Mouse (Mus musculus) kidney, embryonic 14.5 days (tissue): ENCODE data around the gene Prdm11. TPM values are rescaled to one million over a fixed set of nuclear protein-coding genes. Genes with fewer than 3 reads are reported as not detected.
A peak's percentile ranks its signal among the peaks of the same experiment; 100 is the strongest.

Experiments used
- ATAC-seq: fragments of 200-750 bp; cut with Nextera tagmentation; 2 replicates; pipeline ENCODE4 v1.8.0; 2017; ENCODE audit warnings: moderate number of reproducible peaks, mild to moderate bottlenecking, moderate TSS enrichment, moderate library complexity; ENCODE audit not compliant: low FRiP score, low TSS enrichment
- H3K27ac ChIP-seq: fragments of 300-500 bp; sonication (generic); 2 replicates; pipeline ENCODE4 v1.5.1; 2014; ENCODE audit warnings: low read depth, mild to moderate bottlenecking, low read length, moderate library complexity, mixed read lengths
- H3K27me3 ChIP-seq: fragments of 300-500 bp; sonication (generic); 2 replicates; pipeline ENCODE4 v1.6.1; 2014; ENCODE audit warnings: mild to moderate bottlenecking, low read length; ENCODE audit not compliant: control insufficient read depth, insufficient read depth
- H3K36me3 ChIP-seq: fragments of 300-500 bp; sonication (generic); 2 replicates; pipeline ENCODE4 v1.6.1; 2014; ENCODE audit warnings: low read length, mixed read lengths; ENCODE audit not compliant: control insufficient read depth, insufficient read depth
- H3K4me1 ChIP-seq: fragments of 300-500 bp; sonication (generic); 2 replicates; pipeline ENCODE4 v1.6.1; 2014; ENCODE audit warnings: low read length, mixed read lengths; ENCODE audit not compliant: control insufficient read depth, insufficient read depth
- H3K4me2 ChIP-seq: fragments of 300-500 bp; sonication (generic); replicated peaks from 2 replicates; pipeline ENCODE4 v1.6.1; 2014; ENCODE audit warnings: low read depth, mild to moderate bottlenecking, low read length
- H3K4me3 ChIP-seq: fragments of 300-500 bp; sonication (generic); 2 replicates; pipeline ENCODE4 v1.5.1; 2014; ENCODE audit warnings: mild to moderate bottlenecking, low read length
- H3K9ac ChIP-seq: fragments of 300-500 bp; sonication (generic); 2 replicates; pipeline ENCODE4 v1.6.1; 2014; ENCODE audit warnings: low read depth, mild to moderate bottlenecking, low read length, moderate library complexity
- H3K9me3 ChIP-seq: fragments of 300-500 bp; sonication (generic); 2 replicates; pipeline ENCODE4 v1.6.1; 2016; ENCODE audit warnings: low read length; ENCODE audit not compliant: control insufficient read depth
- WGBS: fragments of 180-500 bp; shearing (Covaris S2); extraction: QIAGEN DNeasy Blood & Tissue Kit; methylation state at CpG from one replicate; pipeline ENCODE4 v1.1.7; 2014; 5-methylcytosine and 5-hydroxymethylcytosine counted together
- polyA plus RNA-seq: library from polyadenylated mRNA; unstranded; fragments of >200 nt; fragmentation: Nextera tagmentation; extraction: Ambion mirVana; gene quantifications from 2 replicates; pipeline ENCODE4 v1.2.1, GENCODE M21; 2014

The Prdm11 gene
- polyA plus RNA-seq, 1 experiment from 2014 or later: 4.3 TPM

DNA sequence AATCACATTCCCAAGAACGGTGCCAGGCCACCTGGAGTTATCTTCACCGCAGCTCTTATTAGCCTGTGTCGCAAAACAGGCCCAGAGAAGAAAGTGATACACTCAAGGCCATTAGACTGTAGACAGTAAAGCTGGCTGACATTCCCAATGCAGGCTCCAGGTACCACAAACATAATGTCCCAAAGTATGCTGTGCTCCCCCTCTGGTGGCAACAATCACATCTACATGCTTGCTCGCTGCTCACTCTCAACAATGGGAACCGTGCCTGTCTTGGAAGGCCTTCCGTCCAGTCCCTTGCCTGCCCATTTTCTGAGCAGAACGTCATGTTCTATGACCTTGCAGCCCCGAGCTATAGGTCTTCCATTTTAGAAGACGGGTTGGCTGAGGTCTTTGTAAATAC, 34.0 kb downstream of the Prdm11 start:
- WGBS: 80% methylated on average over 9 of the region's 9 CpGs
- no peak overlapping the region for H3K4me2 ChIP-seq
- no peaks in the 10 kb centered on the region for H3K27me3 ChIP-seq
- peaks cover 27% of the 10 kb centered on the region for H3K4me1 ChIP-seq
- H3K4me3 ChIP-seq: no peak overlapping the region
- H3K9me3 ChIP-seq: no peaks in the 10 kb centered on the region
- ATAC-seq: no peak
- H3K9ac ChIP-seq: no peak overlapping the region
- H3K27ac ChIP-seq: no peak overlapping the region
- H3K36me3 ChIP-seq: peaks cover 17% of the 10 kb centered on the region

DNA sequence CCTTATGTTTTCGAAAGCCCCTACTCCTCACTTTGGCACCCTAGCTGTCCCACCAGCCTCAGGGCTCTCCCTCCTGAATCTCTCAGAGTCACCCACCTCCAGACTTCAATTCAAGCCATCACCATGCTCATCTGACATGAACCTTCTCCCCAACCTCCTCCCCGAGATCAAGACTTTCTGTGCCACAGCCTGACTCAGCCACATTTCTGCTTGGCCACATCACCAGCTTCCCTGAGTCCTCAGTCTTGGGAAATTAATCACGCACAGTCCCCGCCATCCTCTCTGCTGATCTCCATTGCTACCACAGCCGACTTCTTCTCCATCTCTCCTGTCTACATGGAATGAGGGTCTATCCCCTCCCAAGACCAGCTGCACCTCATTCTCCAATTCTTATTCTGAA, 34.5 kb downstream of the Prdm11 start:
- 95% methylated on average over 5 of the region's 5 CpGs for WGBS
- Histone ChIP-seq H3K9me3 (no peaks in the 10 kb centered on the region), H3K9ac (no peak overlapping the region), H3K4me1 (peaks cover 27% of the 10 kb centered on the region), H3K36me3 (peaks cover 17% of the 10 kb centered on the region), H3K4me3 (no peak overlapping the region), H3K27me3 (no peaks in the 10 kb centered on the region), H3K27ac (no peak overlapping the region), H3K4me2 (no peak overlapping the region)
- no peak for ATAC-seq

DNA sequence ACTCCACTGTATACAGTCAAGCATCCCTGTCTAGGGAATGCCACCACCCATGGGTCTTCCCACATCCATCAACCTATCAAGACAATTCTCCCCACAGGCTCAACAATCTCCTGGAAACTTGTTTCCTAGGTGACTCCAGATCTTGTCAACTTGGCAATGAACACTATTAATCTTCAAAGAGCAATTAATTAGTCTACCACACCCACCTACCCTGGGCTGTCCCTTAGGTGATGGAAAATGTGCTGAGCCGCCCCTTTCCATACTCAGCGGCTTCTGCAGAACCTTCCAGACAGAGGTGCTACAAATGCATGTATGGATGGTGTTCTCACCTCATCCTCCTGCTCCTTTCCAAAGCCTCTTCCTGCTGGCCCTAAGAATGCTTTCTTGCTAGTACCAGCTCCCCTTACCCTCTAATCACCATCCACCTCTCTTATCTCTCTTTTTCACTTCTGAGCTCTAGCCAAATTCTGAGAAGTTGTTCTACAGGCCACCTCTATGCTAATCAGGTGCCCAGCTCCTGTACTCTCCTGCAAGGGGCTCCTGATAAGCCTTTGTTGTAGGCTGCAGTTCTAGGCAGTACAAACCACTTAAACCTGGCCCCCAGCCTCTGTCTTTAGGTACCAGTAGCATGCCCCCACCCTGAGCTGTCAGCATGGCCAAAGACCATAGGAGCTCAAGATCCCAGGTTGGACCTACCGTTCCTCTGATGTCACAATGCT, 37.8 kb downstream of the Prdm11 start:
- H3K4me2 ChIP-seq: no peak overlapping the region
- WGBS: 94% methylated on average over 3 of the region's 3 CpGs
- ATAC-seq: no peak
- no peak overlapping the region for H3K9ac ChIP-seq
- H3K4me3 ChIP-seq: no peak overlapping the region
- peaks cover 2% of the 10 kb centered on the region for H3K4me1 ChIP-seq
- H3K36me3 ChIP-seq: peaks cover 17% of the 10 kb centered on the region
- no peaks in the 10 kb centered on the region for H3K9me3 ChIP-seq
- H3K27me3 ChIP-seq: no peaks in the 10 kb centered on the region
- H3K27ac ChIP-seq: no peak overlapping the region

DNA sequence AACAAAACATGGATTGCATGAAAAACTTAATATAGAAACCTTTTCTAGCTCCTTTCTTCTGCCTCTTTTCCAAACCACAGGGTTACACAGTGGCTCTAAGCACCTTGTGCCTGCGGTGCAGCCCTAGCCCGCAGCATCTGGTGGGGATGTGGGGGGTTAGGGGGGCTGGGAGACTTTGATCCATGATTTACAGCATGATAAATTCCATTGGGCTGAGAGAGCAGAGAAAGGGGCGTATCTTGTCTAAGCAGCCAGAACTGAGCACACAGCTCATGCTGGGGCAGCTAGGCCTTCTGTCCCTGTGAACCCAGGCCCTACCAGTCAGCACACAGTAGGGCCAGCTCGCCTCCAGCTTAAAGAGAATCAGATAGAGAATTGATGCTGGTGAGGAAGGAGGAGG, 40.9 kb downstream of the Prdm11 start:
- H3K4me1 ChIP-seq: no peaks in the 10 kb centered on the region
- H3K27me3 ChIP-seq: no peaks in the 10 kb centered on the region
- 11% methylated on average over 4 of the region's 4 CpGs for WGBS
- H3K9me3 ChIP-seq: no peaks in the 10 kb centered on the region
- H3K4me3 ChIP-seq: no peak overlapping the region
- H3K9ac ChIP-seq: no peak overlapping the region
- peaks cover 13% of the 10 kb centered on the region for H3K36me3 ChIP-seq
- H3K4me2 ChIP-seq: no peak overlapping the region
- no peak overlapping the region for H3K27ac ChIP-seq
- peak; percentile 77 for ATAC-seq

DNA sequence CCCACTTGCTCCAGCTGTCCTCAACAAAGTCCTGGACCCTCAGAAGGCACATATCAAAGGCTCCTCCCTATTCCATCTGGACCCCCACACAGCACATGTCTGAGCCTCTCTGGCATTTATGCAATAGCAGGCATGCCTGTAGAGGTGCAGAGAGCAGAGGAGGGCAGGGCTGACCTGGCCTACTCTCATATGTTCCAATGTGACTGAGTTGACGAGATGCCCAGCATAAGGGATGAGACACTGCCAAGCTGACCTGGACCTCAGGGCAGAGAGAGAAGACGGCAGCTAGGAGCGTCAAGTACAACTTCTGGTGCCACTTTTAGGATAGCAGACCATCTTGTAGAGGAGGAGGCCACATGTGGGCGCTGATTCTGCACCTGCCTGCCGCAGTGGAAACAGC, 54.0 kb downstream of the Prdm11 start:
- H3K4me2 ChIP-seq: no peak overlapping the region
- H3K9ac ChIP-seq: no peak overlapping the region
- H3K27me3 ChIP-seq: no peaks in the 10 kb centered on the region
- no peaks in the 10 kb centered on the region for H3K9me3 ChIP-seq
- no peak overlapping the region for H3K27ac ChIP-seq
- no peak overlapping the region for H3K4me3 ChIP-seq
- peaks cover 34% of the 10 kb centered on the region for H3K36me3 ChIP-seq
- WGBS: 96% methylated on average over 5 of the region's 5 CpGs
- peaks cover 16% of the 10 kb centered on the region for H3K4me1 ChIP-seq
- no peak for ATAC-seq

DNA sequence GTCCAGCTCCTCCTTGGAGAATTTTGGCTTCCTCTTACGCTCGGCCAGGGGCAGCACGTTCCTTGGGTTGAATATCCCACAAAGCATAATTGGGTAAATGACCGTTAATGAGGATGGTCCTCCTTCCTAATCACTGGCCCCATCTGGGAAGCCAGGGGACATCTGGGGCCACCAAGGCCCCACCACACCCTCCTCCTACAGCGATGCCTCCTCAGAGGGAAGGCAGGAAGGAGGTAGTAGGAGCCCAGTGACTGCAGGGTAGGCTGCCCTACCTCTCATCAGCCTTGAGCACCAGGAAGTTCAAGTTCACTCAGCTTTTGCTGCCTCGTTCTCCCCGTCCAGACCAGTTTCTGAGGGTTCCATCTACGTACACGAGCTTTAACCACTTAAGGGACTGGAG, 56.4 kb downstream of the Prdm11 start:
- Histone ChIP-seq H3K9ac (no peak overlapping the region), H3K36me3 (peaks cover 43% of the 10 kb centered on the region), H3K27ac (no peak overlapping the region), H3K4me3 (no peak overlapping the region), H3K27me3 (no peaks in the 10 kb centered on the region), H3K4me1 (peaks cover 16% of the 10 kb centered on the region), H3K4me2 (no peak overlapping the region), H3K9me3 (no peaks in the 10 kb centered on the region)
- WGBS: 87% methylated on average over 9 of the region's 9 CpGs
- no peak for ATAC-seq

DNA sequence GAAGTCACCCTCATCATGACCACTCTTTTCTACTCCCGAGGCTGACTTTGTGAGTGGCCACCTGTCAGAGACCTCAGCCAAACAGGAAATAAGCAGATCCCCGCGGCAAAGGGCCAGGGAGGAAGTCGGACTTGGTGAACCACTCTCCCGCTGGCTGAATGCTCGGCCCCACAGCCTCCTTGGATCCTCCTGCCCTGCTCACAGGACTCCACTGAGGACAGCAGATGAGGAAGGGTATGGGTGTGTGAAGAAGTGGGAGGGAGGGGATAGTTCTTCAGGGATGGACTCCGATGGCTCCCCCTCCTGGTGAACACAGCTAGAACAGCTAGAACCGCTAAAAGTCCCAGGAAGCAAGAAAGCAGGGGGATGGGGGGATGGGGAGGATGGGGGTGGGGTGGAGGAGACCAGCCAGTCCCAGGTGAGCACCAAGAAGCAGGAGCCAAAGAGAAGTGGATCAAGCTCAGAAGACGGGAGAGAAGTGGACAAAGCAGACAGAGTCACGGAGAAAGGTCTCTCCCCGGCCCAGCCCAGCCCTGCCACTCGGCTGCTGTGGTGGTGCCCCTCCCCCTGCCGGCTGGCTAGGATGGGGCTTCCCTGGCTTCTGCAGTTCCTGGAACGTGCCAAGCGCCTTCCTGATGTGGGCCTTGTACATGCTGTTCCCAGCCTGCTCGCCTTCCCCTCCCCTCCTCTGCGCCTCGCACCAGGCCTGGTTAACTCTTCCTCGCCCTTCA, 57.9 kb downstream of the Prdm11 start:
- Histone ChIP-seq H3K36me3 (peaks cover 42% of the 10 kb centered on the region), H3K9ac (peak overlapping the region; percentile 37; the same call in 1 of the 2 replicates), H3K4me1 (peaks cover 16% of the 10 kb centered on the region), H3K4me2 (peak overlapping the region; percentile 10), H3K27ac (peak overlapping the region; percentile 65; the same call in 1 of the 2 replicates), H3K4me3 (no peak overlapping the region), H3K27me3 (no peaks in the 10 kb centered on the region), H3K9me3 (no peaks in the 10 kb centered on the region)
- ATAC-seq: peak; percentile 82
- 15% methylated on average over 19 of the region's 19 CpGs for WGBS

DNA sequence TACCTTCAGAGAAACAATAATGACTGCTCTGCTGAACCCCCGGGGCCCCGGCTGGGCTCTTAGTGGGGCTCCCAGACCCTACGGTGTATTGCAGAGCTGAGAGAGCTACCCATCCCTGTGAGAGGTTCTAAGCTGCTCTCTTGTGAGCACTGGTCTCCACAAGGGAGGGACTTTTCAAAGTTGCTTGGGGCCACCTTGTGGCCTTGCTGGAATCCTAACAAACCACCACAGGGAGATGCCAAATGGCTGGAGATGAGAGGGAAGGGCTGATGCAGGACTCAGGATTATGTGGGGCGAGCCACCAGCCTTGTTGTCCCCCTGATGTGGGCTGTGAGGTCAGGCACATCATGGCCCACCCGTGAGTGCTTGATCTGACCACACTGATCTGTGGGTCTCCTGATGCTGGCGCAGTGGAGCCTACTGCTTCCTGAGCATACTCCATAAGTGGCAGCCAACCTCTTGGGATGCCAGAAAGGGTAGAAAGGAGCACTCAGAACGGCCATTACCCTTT, 58.8 kb downstream of the Prdm11 start:
- no peaks in the 10 kb centered on the region for H3K9me3 ChIP-seq
- peak overlapping the region; percentile 65; the same call in 1 of the 2 replicates for H3K27ac ChIP-seq
- H3K27me3 ChIP-seq: no peaks in the 10 kb centered on the region
- H3K4me1 ChIP-seq: peaks cover 16% of the 10 kb centered on the region
- peaks cover 33% of the 10 kb centered on the region for H3K36me3 ChIP-seq
- H3K4me3 ChIP-seq: no peak overlapping the region
- no peak for ATAC-seq
- 72% methylated on average over 7 of the region's 7 CpGs for WGBS
- H3K9ac ChIP-seq: no peak overlapping the region
- no peak overlapping the region for H3K4me2 ChIP-seq

DNA sequence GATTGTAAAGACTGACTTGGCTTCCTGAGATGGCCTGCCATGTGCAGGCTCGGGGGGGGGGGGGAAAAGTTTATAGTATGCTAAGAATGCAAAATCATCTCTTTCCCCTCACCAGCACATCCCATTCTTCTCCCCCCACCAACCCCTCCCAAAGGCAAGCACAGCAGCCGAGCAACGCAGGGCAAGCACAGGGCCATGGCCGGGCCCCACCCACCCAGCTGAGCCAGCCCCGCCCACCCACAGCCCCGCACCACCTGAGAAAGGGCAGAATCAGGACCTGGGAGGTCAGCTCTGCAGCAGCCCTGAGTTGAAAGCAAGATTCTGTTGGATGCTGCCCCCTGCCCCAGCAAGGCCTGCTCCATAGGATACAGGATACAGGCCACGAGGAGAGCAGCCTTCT, 60.4 kb downstream of the Prdm11 start:
- H3K9me3 ChIP-seq: no peaks in the 10 kb centered on the region
- no peak overlapping the region for H3K9ac ChIP-seq
- no peak overlapping the region for H3K4me2 ChIP-seq
- peaks cover 16% of the 10 kb centered on the region for H3K4me1 ChIP-seq
- 61% methylated on average over 7 of the region's 7 CpGs for WGBS
- no peaks in the 10 kb centered on the region for H3K27me3 ChIP-seq
- peaks cover 18% of the 10 kb centered on the region for H3K36me3 ChIP-seq
- no peak overlapping the region for H3K27ac ChIP-seq
- no peak overlapping the region for H3K4me3 ChIP-seq
- ATAC-seq: no peak
